Mouse (Mus musculus): ENCODE results near the gene Gm29427.
"Not testable (repeated sequence)": the region's sequence is repeated elsewhere in the genome, so short reads cannot be mapped to it uniquely, and the experiment has no call there.

The Gm29427 gene

GRCm38 (mm10) chr1:130659641-130660040, 56.0 kb downstream of the Gm29427 start:
- DNase-seq (ENCODE audit: low spot score): not testable (repeated sequence)

DNA sequence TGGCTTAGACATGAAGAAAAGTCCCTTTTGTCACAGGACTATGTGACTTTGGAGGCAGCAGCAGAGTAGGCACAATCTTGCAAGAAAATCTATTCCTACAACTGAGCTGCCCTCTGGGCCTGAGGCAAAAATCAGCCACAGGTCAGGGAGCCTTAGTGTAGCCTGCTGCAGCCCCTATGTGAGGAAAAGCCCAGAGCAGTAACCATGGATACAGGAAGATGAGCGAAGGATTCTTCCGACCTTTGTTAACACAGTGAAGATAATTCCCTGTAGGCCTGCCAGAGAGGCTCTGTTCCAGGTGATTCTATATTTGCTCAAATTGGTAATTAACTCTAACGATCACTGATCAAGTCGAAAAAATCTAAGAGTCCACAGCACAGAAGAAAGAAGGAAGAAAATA, 71.5 kb downstream of the Gm29427 start:
- no peak for DNase-seq (ENCODE audit: low spot score)

DNA sequence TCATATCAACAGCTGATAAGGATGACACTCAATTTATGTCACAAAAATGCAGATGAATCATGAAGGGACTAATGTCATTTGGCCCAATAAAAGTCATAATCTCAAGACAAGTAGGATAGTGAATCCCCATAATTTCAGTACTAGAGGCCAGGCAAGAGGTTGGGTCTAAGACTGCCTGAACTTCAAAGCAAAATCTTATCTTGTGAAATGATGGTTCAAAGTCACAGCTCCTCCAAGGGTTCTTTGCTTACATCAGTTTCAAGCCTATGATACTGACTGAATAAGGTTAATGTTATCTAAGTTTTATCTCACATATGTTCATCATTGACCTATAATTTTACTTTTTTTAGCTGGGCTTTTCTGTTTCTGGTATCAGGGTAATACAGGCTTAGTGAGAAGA, 74.6 kb downstream of the Gm29427 start:
- DNase-seq (ENCODE audit: low spot score): no peak

DNA sequence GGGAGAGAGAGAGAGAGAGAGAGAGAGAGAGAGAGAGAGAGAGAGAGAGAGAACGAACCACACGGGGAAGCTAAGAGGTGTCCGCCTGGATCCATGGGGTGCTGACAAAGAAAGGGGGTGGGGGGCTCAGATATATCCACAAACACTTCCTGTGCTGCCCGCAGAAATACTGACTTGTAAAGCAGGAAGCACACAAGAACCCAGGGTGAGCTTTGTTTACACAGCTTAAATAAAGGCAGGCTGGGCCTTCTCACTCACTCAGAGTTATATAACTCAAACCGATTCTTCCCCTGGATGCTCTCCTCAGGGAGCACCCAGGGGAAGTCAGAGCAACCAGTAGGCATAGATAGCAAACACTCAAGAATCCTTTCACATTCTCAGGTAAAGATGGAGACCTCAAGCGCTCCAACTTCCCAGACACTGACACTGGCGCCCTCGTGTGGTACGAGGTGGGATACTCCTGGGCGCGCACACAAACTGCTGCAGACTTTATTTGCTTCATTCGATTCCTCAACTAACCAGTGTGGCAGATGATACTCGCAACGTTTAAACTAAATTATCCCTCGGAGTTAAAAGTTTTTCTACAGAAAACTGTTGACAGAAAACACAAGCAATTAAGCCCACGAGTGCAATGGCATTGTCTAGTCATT, 81.7 kb downstream of the Gm29427 start:
- peak; percentile 63 for DNase-seq (ENCODE audit: low spot score)

DNA sequence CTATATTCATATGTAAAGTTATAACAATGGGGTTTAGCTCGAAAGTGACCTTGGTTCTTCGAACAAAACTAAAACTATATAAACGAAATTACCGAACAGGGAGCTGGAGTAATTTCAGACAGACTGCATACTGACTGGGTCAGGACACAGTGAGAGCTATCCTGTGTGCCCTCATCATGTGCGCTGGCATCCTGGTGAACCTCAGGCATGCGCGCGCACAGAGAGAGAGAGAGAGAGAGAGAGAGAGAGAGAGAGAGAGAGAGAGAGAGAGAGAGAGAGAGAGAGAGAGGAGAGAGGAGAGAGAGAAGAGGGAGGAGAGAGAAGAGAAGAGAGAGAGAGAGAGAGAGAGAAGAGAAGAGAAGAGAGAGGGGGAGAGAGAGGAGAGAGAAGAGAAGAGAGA, 82.3 kb downstream of the Gm29427 start:
- DNase-seq (ENCODE audit: low spot score): no peak

GRCm38 (mm10) chr1:130629521-130629920, 86.1 kb downstream of the Gm29427 start, which contains the start of gene Zp3r:
TSS of gene Zp3r (minus strand) at chr1:130629621.
- no peak for DNase-seq (ENCODE audit: low spot score)

Measured in urinary bladder, postnatal 10 days (tissue).